Mouse (Mus musculus) testis, adult 2 months (tissue): ENCODE data around the gene Itgav. TPM values are rescaled to one million over a fixed set of nuclear protein-coding genes. Genes with fewer than 3 reads are reported as not detected.

Source experiments
- H3K27ac ChIP-seq: fragments of 200-500 bp; 2 replicates; pipeline ENCODE4 v1.5.1; 2012; ENCODE audit warnings: low read depth, low read length; ENCODE audit not compliant: control insufficient read depth, insufficient read depth
- H3K27me3 ChIP-seq: fragments of 200-500 bp; 2 replicates; pipeline ENCODE4 v1.6.1; 2012; ENCODE audit warnings: mild to moderate bottlenecking, low read length, moderate library complexity; ENCODE audit not compliant: control insufficient read depth, insufficient read depth
- H3K36me3 ChIP-seq: fragments of 200-500 bp; 2 replicates; pipeline ENCODE4 v1.6.1; 2012; ENCODE audit warnings: mild to moderate bottlenecking, low read length; ENCODE audit not compliant: control insufficient read depth, insufficient read depth
- H3K4me1 ChIP-seq: fragments of 200-500 bp; 2 replicates; pipeline ENCODE4 v1.6.1; 2012; ENCODE audit warnings: low read length; ENCODE audit not compliant: control insufficient read depth, insufficient read depth
- H3K4me3 ChIP-seq: fragments of 200-500 bp; 2 replicates; pipeline ENCODE4 v1.5.1; 2012; ENCODE audit warnings: low read depth, mild to moderate bottlenecking, low read length, moderate library complexity, mixed read lengths; ENCODE audit not compliant: control insufficient read depth
- CTCF ChIP-seq: fragments of 200-500 bp; IDR thresholded peaks from 2 replicates; pipeline ENCODE4 v1.5.1; 2012; ENCODE audit warnings: low read depth, mild to moderate bottlenecking, inconsistent platforms, low read length, moderate library complexity; ENCODE audit not compliant: control insufficient read depth, insufficient read depth, insufficient replicate concordance
- POLR2A ChIP-seq: fragments of 200-500 bp; IDR thresholded peaks from 2 replicates; pipeline ENCODE4 v1.6.1; 2012; ENCODE audit warnings: low read depth, mild to moderate bottlenecking, inconsistent platforms, low read length, moderate library complexity; ENCODE audit not compliant: control insufficient read depth
- polyA plus RNA-seq: library from polyadenylated mRNA; depleted of rRNA; stranded (reverse); fragments of >200 nt; gene quantifications from 2 replicates; pipeline ENCODE4 v1.2.3, GENCODE M21; 2012

The Itgav gene
- polyA plus RNA-seq, 1 experiment: 3.1 TPM

DNA sequence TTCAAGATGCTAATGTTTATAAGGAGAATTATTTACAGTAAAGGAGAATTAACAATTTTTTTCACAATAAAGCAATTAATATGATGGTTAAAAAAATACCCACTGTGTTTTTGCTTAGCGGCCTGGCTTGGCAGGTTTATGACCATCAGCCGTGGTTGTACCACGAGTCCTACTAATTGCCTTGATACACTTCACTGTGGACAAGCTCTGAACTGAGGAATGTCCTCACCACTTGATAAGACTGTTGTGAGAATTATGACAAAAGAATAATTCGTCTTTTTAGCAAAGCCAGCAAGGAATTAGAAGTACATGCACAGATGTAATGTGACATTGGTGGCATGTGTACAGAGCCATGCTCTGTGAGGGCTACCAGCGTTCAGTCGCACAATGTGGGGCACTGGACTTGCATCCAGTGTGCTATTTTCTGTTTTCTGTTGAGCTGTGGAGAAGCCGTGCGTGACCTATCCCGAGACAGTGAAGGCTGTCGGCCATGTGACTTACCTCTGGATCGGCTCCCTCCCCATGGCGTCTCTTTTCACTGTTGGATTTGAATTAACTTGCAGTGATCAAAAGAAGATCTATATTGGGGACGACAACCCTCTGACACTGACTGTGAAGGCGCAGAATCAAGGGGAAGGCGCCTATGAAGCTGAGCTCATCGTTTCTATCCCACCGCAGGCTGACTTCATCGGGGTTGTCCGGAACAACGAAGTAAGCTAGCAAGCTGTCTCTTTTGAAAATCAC lies 67.3 kb downstream of the Itgav start:
- Histone ChIP-seq H3K27me3 (no peaks in the 10 kb centered on the region), H3K27ac (no peak overlapping the region), H3K36me3 (no peaks in the 10 kb centered on the region), H3K4me3 (no peak overlapping the region), H3K4me1 (no peaks in the 10 kb centered on the region)
- TF ChIP-seq CTCF (no peak), POLR2A (no peak)

DNA sequence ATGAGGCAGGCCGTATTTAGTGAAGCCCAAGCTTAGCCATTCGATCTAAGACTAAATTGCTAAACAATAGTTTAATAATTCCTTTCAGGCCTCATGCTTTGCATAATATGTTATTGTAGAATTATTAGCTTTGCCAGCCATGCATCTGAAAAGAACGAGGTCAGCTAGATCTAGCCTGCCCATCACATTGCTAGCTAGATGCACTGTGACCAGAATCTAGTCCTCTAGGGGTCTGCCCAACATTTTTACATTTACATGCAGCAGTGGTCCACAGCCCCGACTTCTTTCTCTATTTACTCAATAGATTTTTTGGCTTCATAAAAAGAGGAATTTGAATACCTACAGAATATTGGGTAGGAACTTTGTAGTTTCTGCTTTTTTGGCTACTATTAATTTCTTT lies 67.9 kb downstream of the Itgav start:
- no peaks in the 10 kb centered on the region for H3K36me3 ChIP-seq
- no peak overlapping the region for H3K27ac ChIP-seq
- no peak for TF ChIP-seq CTCF
- TF ChIP-seq POLR2A: no peak
- no peak overlapping the region for H3K4me3 ChIP-seq
- H3K4me1 ChIP-seq: no peaks in the 10 kb centered on the region
- H3K27me3 ChIP-seq: no peaks in the 10 kb centered on the region

DNA sequence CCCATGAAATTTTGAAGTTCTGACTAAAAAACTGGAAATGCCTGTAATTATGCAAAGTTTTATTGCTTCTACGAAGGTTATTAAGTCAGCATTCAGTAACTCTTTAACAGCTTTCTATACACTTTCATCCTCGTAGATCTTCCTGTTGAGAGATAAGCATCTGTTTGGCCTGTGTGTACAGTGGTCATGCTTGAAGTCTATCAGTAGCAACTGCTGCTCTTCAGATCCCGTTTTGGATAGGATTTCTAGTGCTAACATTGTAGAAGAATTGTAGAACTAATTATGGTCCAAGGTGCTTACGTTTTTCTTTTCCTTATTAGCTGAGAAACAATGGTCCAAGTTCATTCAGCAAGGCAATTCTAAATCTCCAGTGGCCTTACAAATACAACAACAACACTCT lies 71.6 kb downstream of the Itgav start:
- Histone ChIP-seq H3K27me3 (no peaks in the 10 kb centered on the region), H3K27ac (no peak overlapping the region), H3K4me1 (no peaks in the 10 kb centered on the region), H3K36me3 (no peaks in the 10 kb centered on the region), H3K4me3 (no peak overlapping the region)
- no peak for TF ChIP-seq CTCF
- TF ChIP-seq POLR2A: no peak

DNA sequence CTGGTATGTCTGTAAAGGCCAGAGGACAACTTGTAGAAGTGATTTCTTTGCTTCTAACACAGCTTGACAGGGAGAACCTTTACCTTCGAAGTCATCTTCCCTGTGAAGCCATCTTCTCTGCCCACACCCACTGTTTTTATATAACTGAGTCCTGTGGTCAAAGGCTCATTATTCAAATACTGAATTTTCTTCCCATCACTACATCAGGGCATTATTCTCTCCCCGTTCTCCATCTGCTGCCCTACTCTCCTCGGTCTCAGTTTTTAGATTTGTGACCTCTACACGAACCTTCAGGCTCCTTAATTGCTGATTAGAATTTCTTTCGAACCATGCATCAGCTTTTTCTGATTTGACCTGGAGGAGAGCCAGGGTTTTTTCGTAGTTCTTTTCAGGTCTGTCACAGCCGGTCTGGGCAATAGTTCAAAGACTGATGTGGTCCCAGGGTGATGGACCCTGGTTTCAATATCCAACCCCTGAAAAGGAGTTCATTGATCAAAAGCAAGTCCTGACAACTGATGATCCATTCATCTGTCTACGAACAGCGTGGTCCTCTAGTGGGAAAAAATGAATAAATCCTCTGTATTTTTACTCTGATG lies 73.8 kb downstream of the Itgav start:
- no peaks in the 10 kb centered on the region for H3K27me3 ChIP-seq
- no peaks in the 10 kb centered on the region for H3K4me1 ChIP-seq
- H3K27ac ChIP-seq: no peak overlapping the region
- no peak overlapping the region for H3K4me3 ChIP-seq
- H3K36me3 ChIP-seq: no peaks in the 10 kb centered on the region
- TF ChIP-seq CTCF (no peak), POLR2A (no peak)

DNA sequence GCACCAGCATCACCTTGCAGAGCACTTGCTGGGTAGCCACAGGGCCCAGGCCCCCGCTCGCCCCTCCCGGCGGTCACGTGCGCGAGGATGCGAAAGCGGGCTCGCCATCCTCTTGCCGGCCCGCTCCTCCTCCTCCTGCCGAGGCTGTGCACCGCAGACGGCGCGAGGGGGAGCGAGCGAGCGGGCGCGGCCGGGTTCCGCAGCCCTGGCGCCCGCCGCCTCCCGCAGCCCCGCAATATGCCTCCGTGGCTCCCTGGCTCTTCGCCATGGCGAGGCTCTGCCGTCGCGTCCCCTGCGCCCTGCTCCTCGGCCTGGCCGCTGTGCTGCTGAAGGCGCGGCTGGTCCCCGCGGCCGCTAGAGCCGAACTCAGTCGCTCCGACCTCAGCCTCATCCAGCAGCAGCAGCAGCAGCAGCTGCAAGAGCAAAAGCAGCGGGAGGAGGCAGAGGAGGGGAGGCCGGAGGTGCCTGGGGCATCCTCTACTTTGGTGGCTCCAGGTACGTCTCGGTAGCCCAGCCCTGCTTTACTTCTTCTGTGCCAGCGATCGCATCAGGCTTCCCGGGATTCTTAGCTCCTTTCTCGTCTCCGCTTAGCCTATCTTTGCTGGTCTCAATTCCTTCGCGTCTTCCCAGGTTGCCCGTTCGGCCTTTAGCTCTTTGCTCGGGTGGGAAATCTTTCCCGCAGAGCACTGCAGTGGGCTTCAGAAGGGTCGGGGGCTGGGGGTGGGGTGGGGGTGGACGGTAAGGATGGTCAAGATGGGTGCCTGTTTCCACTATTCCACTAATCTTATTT lies 88.5 kb downstream of the Itgav start, which contains the start of gene Fam171b:
Fam171b (plus strand) TSS at position 154 of the 790 bp plus-strand sequence.
- Histone ChIP-seq H3K27ac (no peak within 1 kb of the TSS), H3K4me3 (peak within 1 kb of the TSS; percentile 84), H3K4me1 (peaks cover 7% of the 10 kb centered on the region), H3K36me3 (no peaks in the 10 kb centered on the region), H3K27me3 (no peaks in the 10 kb centered on the region)
- TF ChIP-seq CTCF (no peak), POLR2A (no peak)

DNA sequence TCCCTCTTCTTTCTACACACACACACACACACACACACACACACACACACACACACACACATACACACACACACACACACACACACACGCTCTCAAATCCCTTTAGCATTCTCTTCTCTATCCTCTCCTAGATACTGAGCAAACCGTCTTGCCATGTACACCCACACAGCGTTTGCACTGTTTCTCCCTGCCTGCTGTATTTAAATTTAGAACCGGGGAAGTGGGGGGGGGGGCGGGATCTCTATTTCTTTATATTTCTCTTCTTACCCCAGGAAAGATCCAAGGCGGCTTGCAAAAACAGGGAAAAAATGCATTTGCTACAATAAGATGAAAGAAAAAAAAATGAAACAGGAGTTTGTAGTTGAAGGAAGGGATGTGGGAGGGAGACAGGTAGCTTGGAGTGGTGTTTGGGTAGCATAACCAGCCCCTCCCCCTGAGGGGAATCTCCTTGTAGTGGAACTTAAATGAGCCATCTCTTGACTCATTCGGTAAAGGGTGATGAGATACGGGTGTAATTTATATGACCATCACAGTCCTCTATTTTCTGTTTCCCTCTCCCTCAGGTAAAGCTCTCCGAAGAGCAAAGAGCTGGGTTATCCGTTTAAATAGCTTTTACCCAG lies 89.2 kb downstream of the Itgav start:
- H3K36me3 ChIP-seq: no peaks in the 10 kb centered on the region
- H3K27me3 ChIP-seq: no peaks in the 10 kb centered on the region
- H3K27ac ChIP-seq: no peak overlapping the region
- TF ChIP-seq CTCF (no peak), POLR2A (no peak)
- H3K4me3 ChIP-seq: no peak overlapping the region
- H3K4me1 ChIP-seq: peaks cover 7% of the 10 kb centered on the region

DNA sequence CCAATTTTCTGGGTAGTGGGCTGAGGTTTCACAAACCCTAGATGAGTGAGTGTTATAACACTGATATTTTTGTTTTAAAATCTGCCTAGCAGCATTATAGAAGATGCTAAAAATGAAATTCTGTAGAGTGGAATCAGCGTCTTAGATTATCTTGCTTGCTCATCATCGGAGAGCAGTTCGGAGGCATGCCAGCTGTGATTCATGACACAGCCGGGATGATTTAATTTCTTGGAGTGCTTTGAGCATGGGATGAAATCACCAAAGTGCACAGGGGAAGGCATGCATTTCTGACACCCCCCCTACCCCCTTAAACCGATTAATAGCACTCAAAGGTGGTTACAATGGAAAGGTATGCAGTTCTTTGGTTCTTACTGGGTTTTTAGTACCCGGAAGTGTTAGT lies 89.8 kb downstream of the Itgav start:
- no peak for TF ChIP-seq POLR2A
- TF ChIP-seq CTCF: no peak
- no peak overlapping the region for H3K27ac ChIP-seq
- no peaks in the 10 kb centered on the region for H3K36me3 ChIP-seq
- no peaks in the 10 kb centered on the region for H3K27me3 ChIP-seq
- H3K4me1 ChIP-seq: peaks cover 7% of the 10 kb centered on the region
- H3K4me3 ChIP-seq: no peak overlapping the region
